Mouse (Mus musculus) megakaryocyte, embryonic 14.5 days (primary cell): ENCODE data around the gene Pacs1.

ENCODE experiments used
- FLI1 ChIP-seq: IDR thresholded peaks from 2 replicates; pipeline ENCODE4 v1.6.1; 2012; ENCODE audit warnings: low read length, inconsistent platforms, mixed read lengths
- GATA1 ChIP-seq: IDR thresholded peaks from 3 replicates; pipeline ENCODE4 v1.6.1; 2012; ENCODE audit warnings: mixed read lengths, low read length, inconsistent platforms, borderline replicate concordance

DNA sequence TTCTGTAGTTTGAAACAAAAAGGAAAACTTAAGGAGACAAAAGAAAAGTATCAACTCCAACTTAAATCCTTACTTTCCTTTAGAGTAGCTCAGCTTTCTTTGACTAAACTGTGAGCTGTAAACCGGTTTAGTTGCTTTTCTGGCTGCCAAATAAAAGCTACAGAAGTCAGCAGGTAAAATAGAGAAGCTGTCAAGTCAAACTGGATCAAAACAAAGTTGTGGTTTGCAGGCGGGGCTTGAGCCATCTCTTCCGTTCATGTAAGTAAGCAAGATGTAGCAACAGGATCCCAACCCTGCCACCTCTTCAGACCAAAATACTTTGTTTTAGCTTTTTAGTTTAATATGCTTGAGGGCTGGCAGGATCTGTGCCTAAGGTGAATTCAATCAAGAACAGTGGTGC, 15.8 kb downstream of the Pacs1 start:
- TF ChIP-seq GATA1 = no peak
- TF ChIP-seq FLI1 = no peak
